Mouse (Mus musculus) liver, postnatal 0 days (tissue): ENCODE measurements around the gene Adamts7.
A peak's percentile ranks its signal among the peaks of the same experiment; 100 is the strongest.

Experiments
- CTCF ChIP-seq: sonication (generic); IDR thresholded peaks from 2 replicates; pipeline ENCODE4 v1.5.1; 2016; ENCODE audit warnings: antibody characterized with exemption, low read depth
- EP300 ChIP-seq: IDR thresholded peaks from 2 replicates; pipeline ENCODE4 v1.6.1; 2016; ENCODE audit warnings: antibody characterized with exemption, low read depth, mild to moderate bottlenecking

GRCm38 (mm10) chr9:90250141-90250775, 87.4 kb downstream of the Adamts7 start:
- TF ChIP-seq CTCF: no peak
- peak; percentile 98 for TF ChIP-seq EP300
